Mouse (Mus musculus) cerebellum, adult 2 months (tissue): ENCODE results near the gene Proca1. TPM values are rescaled to one million over a fixed set of nuclear protein-coding genes. Genes with fewer than 3 reads are reported as not detected.
"Not testable (repeated sequence)": the region's sequence is repeated elsewhere in the genome, so short reads cannot be mapped to it uniquely, and the experiment has no call there.

ENCODE experiments used
- DNase-seq, 2 experiments: peaks; one replicate each; pipeline ENCODE4 v3.0.0; 2021
- H3K27ac ChIP-seq: fragments of 200-500 bp; 2 replicates; pipeline ENCODE4 v1.5.1; 2012; ENCODE audit warnings: low read length, control low read depth, inconsistent platforms; ENCODE audit not compliant: insufficient read depth
- H3K27me3 ChIP-seq: fragments of 200-500 bp; 2 replicates; pipeline ENCODE4 v1.6.1; 2012; ENCODE audit warnings: inconsistent platforms, mild to moderate bottlenecking, low read length, moderate library complexity; ENCODE audit not compliant: control insufficient read depth, insufficient read depth
- H3K4me1 ChIP-seq: fragments of 200-500 bp; 2 replicates; pipeline ENCODE4 v1.6.1; 2011; ENCODE audit warnings: low read length; ENCODE audit not compliant: control insufficient read depth, insufficient read depth
- H3K4me3 ChIP-seq: fragments of 200-500 bp; replicated peaks from 2 replicates; pipeline ENCODE3; 2011; ENCODE audit warnings: mild to moderate bottlenecking, low read depth, low read length, control low read depth; ENCODE audit not compliant: insufficient read depth
- CTCF ChIP-seq: fragments of 200-500 bp; IDR thresholded peaks from 2 replicates; pipeline ENCODE4 v1.5.1; 2011; ENCODE audit warnings: low read depth, mild to moderate bottlenecking, control low read depth, low read length, moderate library complexity, borderline replicate concordance; ENCODE audit not compliant: insufficient read depth
- POLR2A ChIP-seq: fragments of 200-500 bp; IDR thresholded peaks from 2 replicates; pipeline ENCODE4 v1.6.1; 2011; ENCODE audit warnings: low read length, control low read depth, borderline replicate concordance; ENCODE audit not compliant: insufficient read depth
- WGBS: fragments of 180-500 bp; shearing (Covaris S2); methylation state at CpG from one replicate; pipeline ENCODE4 v1.1.7; 2018; 5-methylcytosine and 5-hydroxymethylcytosine counted together
- polyA plus RNA-seq: library from polyadenylated mRNA; depleted of rRNA; stranded (reverse); fragments of >200 nt; gene quantifications from 2 replicates; pipeline ENCODE4 v1.2.3, GENCODE M21; 2012

Gene Proca1
- polyA plus RNA-seq, 1 experiment, result 11.7 TPM

GRCm38 (mm10) chr11:78180081-78180761, 13.0 kb upstream of the Proca1 start:
- no peaks in the 10 kb centered on the region for H3K27me3 ChIP-seq
- no peak for DNase-seq
- peaks cover 5% of the 10 kb centered on the region for H3K4me1 ChIP-seq
- 77% methylated on average over 6 of the region's 6 CpGs for WGBS
- no peak overlapping the region for H3K4me3 ChIP-seq
- no peak overlapping the region for H3K27ac ChIP-seq
- TF ChIP-seq CTCF, result no peak
- no peak for TF ChIP-seq POLR2A

GRCm38 (mm10) chr11:78181830-78182357, 11.3 kb upstream of the Proca1 start:
- H3K4me3 ChIP-seq, result peak overlapping the region; percentile 15
- H3K4me1 ChIP-seq, result peaks cover 5% of the 10 kb centered on the region
- H3K27me3 ChIP-seq, result no peaks in the 10 kb centered on the region
- no peak for DNase-seq
- no peak for TF ChIP-seq CTCF
- TF ChIP-seq POLR2A, result no peak
- no peak overlapping the region for H3K27ac ChIP-seq
- WGBS, result 45% methylated on average over 2 of the region's 2 CpGs

GRCm38 (mm10) chr11:78182450-78182849, 10.7 kb upstream of the Proca1 start:
- TF ChIP-seq POLR2A (no peak), CTCF (no peak)
- Histone ChIP-seq H3K4me3 (peak overlapping the region; percentile 84), H3K4me1 (peaks cover 5% of the 10 kb centered on the region), H3K27ac (no peak overlapping the region), H3K27me3 (no peaks in the 10 kb centered on the region)
- WGBS, result 5% methylated on average over 7 of the region's 7 CpGs
- no peak for DNase-seq

GRCm38 (mm10) chr11:78182961-78183844, 10.0 kb upstream of the Proca1 start, which contains the start of gene Rpl23a:
Gene Rpl23a (minus strand): TSS chr11:78183584.
- DNase-seq, result peak; percentile 91
- 1% methylated on average over 38 of the region's 38 CpGs for WGBS
- H3K4me1 ChIP-seq, result peaks cover 5% of the 10 kb centered on the region
- peak within 1 kb of the TSS; percentile 84 for H3K4me3 ChIP-seq
- H3K27ac ChIP-seq, result peak within 1 kb of the TSS; percentile 67
- peak; percentile 98; the same call in 1 of the 2 replicates for TF ChIP-seq POLR2A
- TF ChIP-seq CTCF, result peak; percentile 38; the same call in 1 of the 2 replicates
- H3K27me3 ChIP-seq, result no peaks in the 10 kb centered on the region

- no peak overlapping the region for H3K27ac ChIP-seq
Measured at GRCm38 (mm10) chr11:78183884-78184514, 9.2 kb upstream of the Proca1 start.

GRCm38 (mm10) chr11:78184702-78185101, 8.5 kb upstream of the Proca1 start:
- not testable (repeated sequence) for H3K4me1 ChIP-seq, DNase-seq, H3K27ac ChIP-seq, H3K4me3 ChIP-seq, H3K27me3 ChIP-seq
- WGBS, result 94% methylated on average over 6 of the region's 6 CpGs

More at GRCm38 (mm10) chr11:78183884-78184514, 9.2 kb upstream of the Proca1 start:
- no peak for DNase-seq
- 49% methylated on average over 10 of the region's 10 CpGs for WGBS
- peaks cover 3% of the 10 kb centered on the region; the same call in 1 of the 2 replicates for H3K27me3 ChIP-seq
- H3K4me1 ChIP-seq, result peaks cover 2% of the 10 kb centered on the region; the same call in 1 of the 2 replicates
- TF ChIP-seq CTCF, result no peak
- no peak overlapping the region for H3K4me3 ChIP-seq

GRCm38 (mm10) chr11:78188331-78189233, 4.6 kb upstream of the Proca1 start, which contains the start of gene Rab34:
Gene Rab34 (plus strand): TSS chr11:78188430.
- DNase-seq, result peak in 1 of 2 experiments; percentile 40
- H3K27me3 ChIP-seq, result peaks cover 3% of the 10 kb centered on the region; the same call in 1 of the 2 replicates
- 1% methylated on average over 79 of the region's 80 CpGs for WGBS
- TF ChIP-seq POLR2A, result no peak
- TF ChIP-seq CTCF, result no peak
- H3K27ac ChIP-seq, result no peak within 1 kb of the TSS
- H3K4me1 ChIP-seq, result no peaks in the 10 kb centered on the region
- H3K4me3 ChIP-seq, result peak within 1 kb of the TSS; percentile 32
